15 mouse cellular contexts compared by ENCODE assay signal in genomic region chr3:138876418-138876817, GRCm38 (mm10).
A peak's percentile ranks its signal among the peaks of the same experiment; 100 is the strongest.
DNase-seq lines count a peak whose midpoint lies in the region; ATAC-seq and TF ChIP-seq lines count a peak whose summit lies in the region.
"Had no signal": no experiment of that assay in that cellular context is flagged by ENCODE, and none has a peak within 500 bp of the region (broad histone marks: within the 10 kb centered on the region; RNA-seq: fewer than 3 reads in every experiment).

No protein-coding gene starts in this region.

- H3K27ac ChIP-seq in forebrain, embryonic 15.5 days (replicated peaks), result 0 out of 2 replicates have a peak overlapping the region, but pooled peaks have one; percentile 18
- no peak overlapping the region for H3K27ac ChIP-seq in forebrain, embryonic 14.5 days (ENCODE audit: low read depth, low read length)
- H3K27ac ChIP-seq in layer of hippocampus, adult 2 months, result peak overlapping the region; percentile 57; the same call in 1 of the 2 replicates
- H3K27ac ChIP-seq: kidney, embryonic 15.5 days; liver, embryonic 13.5 days had no signal

- H3K4me3 ChIP-seq in forebrain, embryonic 15.5 days, result no peak overlapping the region
- no peak overlapping the region for H3K4me3 ChIP-seq in forebrain, embryonic 14.5 days (ENCODE audit: low read depth, low read length)
- H3K4me3 ChIP-seq in layer of hippocampus, adult 2 months, result no peak overlapping the region
- H3K4me3 ChIP-seq: kidney, embryonic 15.5 days; liver, embryonic 13.5 days; myocyte had no signal

- no peak overlapping the region for H3K9ac ChIP-seq in forebrain, embryonic 15.5 days (replicated peaks)
- H3K9ac ChIP-seq in forebrain, embryonic 14.5 days (ENCODE audit: low read length), result no peak overlapping the region
- H3K9ac ChIP-seq: kidney, embryonic 15.5 days; liver, embryonic 13.5 days had no signal

- DNase-seq in forebrain, embryonic 14.5 days (ENCODE audit: low spot score), result no peak
- DNase-seq in layer of hippocampus, adult 2 months (ENCODE audit: low spot score in 2 of 2), result no peak
- DNase-seq in layer of hippocampus, postnatal 10 days (ENCODE audit: low spot score in 2 of 2), result no peak
- peak; percentile 39 for DNase-seq in thymus, postnatal 4 days
- no peak for DNase-seq in thymus, postnatal 0 days (ENCODE audit: low spot score)
- no peak for DNase-seq in urinary bladder, postnatal 14 days (ENCODE audit: low spot score)
- no peak for DNase-seq in gastrocnemius, adult 18-20 months (ENCODE audit: low spot score)
- DNase-seq: B cell, adult 2 months; gastrocnemius, postnatal 36 days; heart, postnatal 4 days; liver, embryonic 13.5 days; retina, postnatal 1 day had no signal

- TF ChIP-seq CTCF in layer of hippocampus, adult 2 months (conservative IDR thresholded peaks at IDR 0.05), result no peak

- peaks cover 16% of the 10 kb centered on the region for H3K4me1 ChIP-seq in forebrain, embryonic 15.5 days
- no peaks in the 10 kb centered on the region for H3K4me1 ChIP-seq in forebrain, embryonic 14.5 days (ENCODE audit: control insufficient read depth, insufficient read depth, low read length)
- H3K4me1 ChIP-seq: liver, embryonic 13.5 days had no signal

- no peaks in the 10 kb centered on the region for H3K27me3 ChIP-seq in forebrain, embryonic 15.5 days
- no peaks in the 10 kb centered on the region for H3K27me3 ChIP-seq in forebrain, embryonic 14.5 days (replicated peaks; ENCODE audit: control insufficient read depth, insufficient read depth, low read length)
- H3K27me3 ChIP-seq: kidney, embryonic 15.5 days; liver, embryonic 13.5 days had no signal

- no peaks in the 10 kb centered on the region for H3K9me3 ChIP-seq in forebrain, embryonic 15.5 days
- H3K9me3 ChIP-seq in forebrain, embryonic 14.5 days (replicated peaks; ENCODE audit: control insufficient read depth, low read length), result no peaks in the 10 kb centered on the region
- H3K9me3 ChIP-seq: kidney, embryonic 15.5 days; liver, embryonic 13.5 days had no signal

- peaks cover 4% of the 10 kb centered on the region; the same call in 1 of the 2 replicates for H3K36me3 ChIP-seq in forebrain, embryonic 15.5 days
- no peaks in the 10 kb centered on the region for H3K36me3 ChIP-seq in forebrain, embryonic 14.5 days (ENCODE audit: control insufficient read depth, insufficient read depth, low read length)
- H3K36me3 ChIP-seq: kidney, embryonic 15.5 days; liver, embryonic 13.5 days had no signal

- WGBS in forebrain, embryonic 15.5 days, result 86% methylated on average over 10 of the region's 10 CpGs
- 80% methylated on average over 10 of the region's 10 CpGs for WGBS in forebrain, embryonic 14.5 days

- no peak overlapping the region for H3K4me2 ChIP-seq in forebrain, embryonic 15.5 days (replicated peaks)
- no peak overlapping the region for H3K4me2 ChIP-seq in forebrain, embryonic 14.5 days (ENCODE audit: low read length)
- H3K4me2 ChIP-seq: kidney, embryonic 15.5 days; liver, embryonic 13.5 days had no signal

- ATAC-seq in forebrain, embryonic 15.5 days (replicated peaks), result no peak
- ATAC-seq in forebrain, embryonic 14.5 days, result no peak
